Mouse (Mus musculus) lung, postnatal 25 days (tissue): ENCODE measurements at regions not wholly inside any gene's neighbourhood (a gene's known extent, or its start where the extent isn't known, plus 50 kb on each side); places are given as distances from the start of the nearest gene placed in this dataset.
"Not testable (repeated sequence)": the region's sequence is repeated elsewhere in the genome, so short reads cannot be mapped to it uniquely, and the experiment has no call there.

Experiments
- DNase-seq: peaks from one replicate; pipeline ENCODE4 v3.0.0; 2022; ENCODE audit warnings: low spot score

- no peak for DNase-seq
These were observed 317.3 kb downstream of the Car8 start for GRCm38 (mm10) chr4:7921503-7921902.

- no peak for DNase-seq
These were observed 325.6 kb downstream of the Car8 start for GRCm38 (mm10) chr4:7913191-7913590.

GRCm38 (mm10) chr4:7912675-7913074 is 326.2 kb downstream of the Car8 start:
- no peak for DNase-seq

- DNase-seq: no peak
These were observed 335.7 kb downstream of the Car8 start for GRCm38 (mm10) chr4:7903130-7903529.

- no peak for DNase-seq
These were observed 343.9 kb downstream of the Car8 start for GRCm38 (mm10) chr4:7894914-7895313.

GRCm38 (mm10) chr4:7891128-7891527 is 347.7 kb downstream of the Car8 start:
- no peak for DNase-seq

- no peak for DNase-seq
These were observed 384.3 kb downstream of the Car8 start for GRCm38 (mm10) chr4:7854518-7854917.

GRCm38 (mm10) chr4:7853121-7853782 is 385.6 kb downstream of the Car8 start:
- DNase-seq: no peak

- DNase-seq: no peak
These were observed 386.7 kb downstream of the Car8 start for GRCm38 (mm10) chr4:7852006-7852615.

- no peak for DNase-seq
These were observed 391.4 kb downstream of the Car8 start for GRCm38 (mm10) chr4:7847411-7847810.

- DNase-seq: no peak
These were observed 409.7 kb downstream of the Car8 start for GRCm38 (mm10) chr4:7829126-7829525.

GRCm38 (mm10) chr4:7819847-7820246 is 419.0 kb downstream of the Car8 start:
- no peak for DNase-seq

GRCm38 (mm10) chr4:7777761-7778160 is 461.1 kb downstream of the Car8 start:
- not testable (repeated sequence) for DNase-seq

GRCm38 (mm10) chr4:7755473-7755872 is 483.4 kb downstream of the Car8 start:
- DNase-seq: no peak

GRCm38 (mm10) chr4:7753931-7754330 is 484.9 kb downstream of the Car8 start:
- DNase-seq: no peak

GRCm38 (mm10) chr4:7751208-7751607 is 487.6 kb downstream of the Car8 start:
- no peak for DNase-seq

- no peak for DNase-seq
These were observed 515.9 kb downstream of the Car8 start for GRCm38 (mm10) chr4:7722893-7723292.

GRCm38 (mm10) chr4:7688516-7688915 is 550.3 kb downstream of the Car8 start:
- no peak for DNase-seq

- no peak for DNase-seq
These were observed 551.6 kb downstream of the Car8 start for GRCm38 (mm10) chr4:7687231-7687630.

- DNase-seq: no peak
These were observed 568.1 kb downstream of the Car8 start for GRCm38 (mm10) chr4:7670795-7671105.

GRCm38 (mm10) chr4:7669992-7670794 is 568.6 kb downstream of the Car8 start:
- DNase-seq: no peak

GRCm38 (mm10) chr4:7666935-7667594 is 571.8 kb downstream of the Car8 start:
- no peak for DNase-seq
